Mouse (Mus musculus): ENCODE results near the gene Tut4.

DNA sequence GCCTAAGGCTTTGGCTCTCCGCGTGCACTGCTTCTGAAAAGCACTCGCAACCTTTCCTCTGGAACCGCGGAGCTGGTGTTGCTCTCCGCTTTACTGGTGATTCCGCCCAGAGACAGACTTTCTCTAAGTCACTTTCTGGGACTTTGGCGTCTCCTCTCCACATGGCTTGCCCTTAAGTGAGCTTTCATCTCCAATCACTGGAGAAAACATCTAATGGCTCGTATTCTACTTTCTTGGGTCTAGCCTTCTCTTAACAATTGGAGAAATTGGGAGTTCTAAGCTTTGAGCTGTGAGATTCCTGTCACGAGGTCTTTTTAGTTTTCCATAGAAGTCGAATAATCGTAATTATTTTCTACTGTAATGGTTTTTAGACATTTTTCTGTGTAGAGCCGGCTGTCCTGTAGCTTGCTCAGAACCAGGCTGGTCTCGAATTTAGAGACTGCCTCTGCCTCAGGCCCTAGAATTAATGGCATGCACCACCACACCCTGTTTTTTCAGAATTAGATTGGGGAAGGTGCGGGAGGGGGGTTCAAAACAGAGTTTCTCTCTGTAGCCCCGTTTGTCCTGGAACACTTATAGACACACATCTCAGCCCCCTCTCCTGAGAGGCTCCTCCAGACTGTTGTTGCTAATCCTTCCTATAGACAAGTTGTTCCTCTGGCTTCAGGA, 120.7 kb downstream of the Tut4 start:
- no peak for TF ChIP-seq POLR2A (IDR thresholded peaks at IDR 0.05; ENCODE audit: insufficient read depth, low read depth, low read length)
- no peak for TF ChIP-seq CTCF (IDR thresholded peaks at IDR 0.05; ENCODE audit: insufficient read depth, low read depth, low read length)
